Mouse (Mus musculus): ENCODE results near the gene Ccdc78.

The Ccdc78 gene

GRCm38 (mm10) chr17:25835301-25835700 lies 48.9 kb downstream of the Ccdc78 start:
- DNase-seq = no peak

GRCm38 (mm10) chr17:25835816-25836215 lies 49.4 kb downstream of the Ccdc78 start:
- DNase-seq = no peak

- DNase-seq = no peak
Observed at GRCm38 (mm10) chr17:25836397-25837075, 50.2 kb downstream of the Ccdc78 start.

GRCm38 (mm10) chr17:25837076-25837410 lies 50.7 kb downstream of the Ccdc78 start, which contains the start of gene Rhbdl1:
Rhbdl1 (minus strand) TSS chr17:25837295.
- peak; percentile 38 to 42 for DNase-seq

- no peak for DNase-seq
Observed at GRCm38 (mm10) chr17:25837533-25837932, 51.2 kb downstream of the Ccdc78 start.

GRCm38 (mm10) chr17:25838904-25839303 lies 52.5 kb downstream of the Ccdc78 start:
- no peak for DNase-seq

- no peak for DNase-seq
Observed at GRCm38 (mm10) chr17:25839455-25840235, 53.3 kb downstream of the Ccdc78 start.
